Mouse (Mus musculus) testis, adult 2 months (tissue): ENCODE results near the gene Cyp2s1.

Experiments
- CTCF ChIP-seq: fragments of 200-500 bp; IDR thresholded peaks from 2 replicates; pipeline ENCODE4 v1.5.1; 2012; ENCODE audit warnings: low read depth, mild to moderate bottlenecking, inconsistent platforms, low read length, moderate library complexity; ENCODE audit not compliant: control insufficient read depth, insufficient read depth, insufficient replicate concordance
- POLR2A ChIP-seq: fragments of 200-500 bp; IDR thresholded peaks from 2 replicates; pipeline ENCODE4 v1.6.1; 2012; ENCODE audit warnings: low read depth, mild to moderate bottlenecking, inconsistent platforms, low read length, moderate library complexity; ENCODE audit not compliant: control insufficient read depth

GRCm38 (mm10) chr7:25848444-25848812 is 31.7 kb upstream of the Cyp2s1 start:
- TF ChIP-seq CTCF (no peak), POLR2A (no peak)
